Mouse (Mus musculus): ENCODE results near the gene Prkcq. TPM values are rescaled to one million over a fixed set of nuclear protein-coding genes. Genes with fewer than 3 reads are reported as not detected.

The Prkcq gene
- polyA plus RNA-seq, 1 experiment = 5.1 TPM

- Histone ChIP-seq H3K4me3 (ENCODE audit: insufficient read depth, low read depth, low read length) (no peak overlapping the region), H3K4me1 (ENCODE audit: control insufficient read depth, insufficient read depth, low read length) (no peaks in the 10 kb centered on the region; the same call in 1 of the 2 replicates), H3K27me3 (replicated peaks; ENCODE audit: control insufficient read depth, insufficient read depth, low read length) (no peaks in the 10 kb centered on the region), H3K36me3 (ENCODE audit: control insufficient read depth, insufficient read depth, low read length) (no peaks in the 10 kb centered on the region), H3K27ac (ENCODE audit: insufficient read depth, low read depth, low read length) (no peak overlapping the region)
- 89% methylated on average over 5 of the region's 5 CpGs for WGBS
- TF ChIP-seq POLR2A (IDR thresholded peaks at IDR 0.05; ENCODE audit: low read depth, low read length) (no peak), CTCF (conservative IDR thresholded peaks at IDR 0.05; ENCODE audit: insufficient read depth, insufficient read length, low read depth, low read length) (no peak)
- DNase-seq = no peak
Observed at GRCm38 (mm10) chr2:11194732-11195340, 22.9 kb downstream of the Prkcq start.

- Histone ChIP-seq H3K36me3 (ENCODE audit: control insufficient read depth, insufficient read depth, low read length) (no peaks in the 10 kb centered on the region), H3K27me3 (replicated peaks; ENCODE audit: control insufficient read depth, insufficient read depth, low read length) (no peaks in the 10 kb centered on the region), H3K27ac (ENCODE audit: insufficient read depth, low read depth, low read length) (no peak overlapping the region), H3K4me3 (ENCODE audit: insufficient read depth, low read depth, low read length) (no peak overlapping the region), H3K4me1 (ENCODE audit: control insufficient read depth, insufficient read depth, low read length) (no peaks in the 10 kb centered on the region; the same call in 1 of the 2 replicates)
- TF ChIP-seq POLR2A (IDR thresholded peaks at IDR 0.05; ENCODE audit: low read depth, low read length) (no peak), CTCF (conservative IDR thresholded peaks at IDR 0.05; ENCODE audit: insufficient read depth, insufficient read length, low read depth, low read length) (no peak)
- no peak for DNase-seq
- WGBS = 80% methylated on average over 2 of the region's 2 CpGs
Observed at GRCm38 (mm10) chr2:11196071-11196470, 24.2 kb downstream of the Prkcq start.

- no peak for DNase-seq
- Histone ChIP-seq H3K36me3 (ENCODE audit: control insufficient read depth, insufficient read depth, low read length) (no peaks in the 10 kb centered on the region), H3K27me3 (replicated peaks; ENCODE audit: control insufficient read depth, insufficient read depth, low read length) (no peaks in the 10 kb centered on the region), H3K4me1 (ENCODE audit: control insufficient read depth, insufficient read depth, low read length) (no peaks in the 10 kb centered on the region; the same call in 1 of the 2 replicates), H3K27ac (ENCODE audit: insufficient read depth, low read depth, low read length) (no peak overlapping the region), H3K4me3 (ENCODE audit: insufficient read depth, low read depth, low read length) (no peak overlapping the region)
- WGBS = 74% methylated on average over 5 of the region's 5 CpGs
- no peak for TF ChIP-seq POLR2A (IDR thresholded peaks at IDR 0.05; ENCODE audit: low read depth, low read length)
- TF ChIP-seq CTCF (conservative IDR thresholded peaks at IDR 0.05; ENCODE audit: insufficient read depth, insufficient read length, low read depth, low read length) = no peak
Observed at GRCm38 (mm10) chr2:11196952-11197559, 25.1 kb downstream of the Prkcq start.

DNA sequence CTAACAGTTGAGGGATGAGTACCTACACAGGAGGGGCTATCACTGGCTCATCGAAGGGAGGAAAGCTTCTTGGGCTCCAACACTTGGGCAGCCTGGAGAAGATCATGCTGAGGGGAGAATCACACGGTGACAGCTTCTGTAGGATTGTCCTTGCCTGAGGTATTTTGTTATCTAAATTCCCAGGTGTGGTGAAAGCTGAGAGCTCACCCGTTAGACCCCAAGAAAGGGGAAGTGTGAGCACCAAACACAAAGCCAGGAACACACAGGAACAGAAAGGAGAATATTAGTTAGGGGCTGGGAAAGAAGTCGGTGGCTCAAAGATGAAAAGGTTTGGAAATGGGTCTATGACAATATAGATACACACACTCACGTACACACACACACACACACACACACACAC, 27.7 kb downstream of the Prkcq start:
- TF ChIP-seq POLR2A (IDR thresholded peaks at IDR 0.05; ENCODE audit: low read depth, low read length) (no peak), CTCF (conservative IDR thresholded peaks at IDR 0.05; ENCODE audit: insufficient read depth, insufficient read length, low read depth, low read length) (no peak)
- H3K27ac ChIP-seq (ENCODE audit: insufficient read depth, low read depth, low read length) = no peak overlapping the region
- no peak for DNase-seq
- H3K36me3 ChIP-seq (ENCODE audit: control insufficient read depth, insufficient read depth, low read length) = no peaks in the 10 kb centered on the region
- no peaks in the 10 kb centered on the region for H3K27me3 ChIP-seq (replicated peaks; ENCODE audit: control insufficient read depth, insufficient read depth, low read length)
- H3K4me1 ChIP-seq (ENCODE audit: control insufficient read depth, insufficient read depth, low read length) = no peaks in the 10 kb centered on the region
- 83% methylated on average over 5 of the region's 5 CpGs for WGBS
- H3K4me3 ChIP-seq (ENCODE audit: insufficient read depth, low read depth, low read length) = no peak overlapping the region

DNA sequence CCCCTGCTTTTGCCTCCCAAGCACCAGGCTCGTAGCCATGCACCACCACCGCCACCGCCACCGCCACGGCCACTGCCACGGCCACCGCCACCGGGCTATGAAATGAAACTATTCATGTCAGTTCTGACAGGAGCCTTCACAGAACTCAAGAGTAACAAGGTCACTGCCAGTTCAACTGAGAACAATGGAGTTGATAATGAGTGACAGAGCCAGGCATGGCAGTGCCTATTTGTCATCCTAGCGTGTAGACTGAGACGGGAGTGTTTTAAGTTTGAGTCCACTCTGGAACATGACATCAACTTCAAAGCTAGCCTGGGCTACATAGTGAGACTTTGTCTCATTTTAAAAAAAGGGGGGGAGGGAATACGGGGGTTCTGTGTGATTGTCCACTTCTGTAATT, 30.9 kb downstream of the Prkcq start:
- TF ChIP-seq CTCF (conservative IDR thresholded peaks at IDR 0.05; ENCODE audit: insufficient read depth, insufficient read length, low read depth, low read length) = no peak
- no peak for TF ChIP-seq POLR2A (IDR thresholded peaks at IDR 0.05; ENCODE audit: low read depth, low read length)
- no peak overlapping the region for H3K27ac ChIP-seq (ENCODE audit: insufficient read depth, low read depth, low read length)
- no peaks in the 10 kb centered on the region for H3K36me3 ChIP-seq (ENCODE audit: control insufficient read depth, insufficient read depth, low read length)
- no peak for DNase-seq
- H3K4me1 ChIP-seq (ENCODE audit: control insufficient read depth, insufficient read depth, low read length) = no peaks in the 10 kb centered on the region
- 95% methylated on average over 11 of the region's 11 CpGs for WGBS
- no peaks in the 10 kb centered on the region for H3K27me3 ChIP-seq (replicated peaks; ENCODE audit: control insufficient read depth, insufficient read depth, low read length)
- H3K4me3 ChIP-seq (ENCODE audit: insufficient read depth, low read depth, low read length) = no peak overlapping the region

DNA sequence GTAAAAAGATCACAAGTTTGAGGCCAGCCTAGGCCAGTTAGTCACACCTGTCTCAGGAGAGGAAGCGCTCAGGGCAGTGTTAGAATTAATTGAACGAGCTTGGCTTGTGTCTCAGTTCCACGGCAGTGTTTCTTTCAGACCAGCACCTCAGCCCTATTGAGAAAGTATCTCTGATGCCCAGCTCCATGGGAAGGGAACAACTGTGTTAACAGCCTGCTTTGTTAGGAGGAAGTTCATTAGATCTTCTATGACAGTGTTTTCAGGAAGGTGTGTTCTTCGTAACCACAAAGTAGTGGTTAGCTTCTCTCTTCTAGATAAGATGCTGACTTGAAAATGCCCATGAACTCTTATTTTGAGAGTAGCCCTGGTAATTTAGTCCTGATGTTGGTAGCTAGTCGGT, 31.4 kb downstream of the Prkcq start:
- TF ChIP-seq CTCF (conservative IDR thresholded peaks at IDR 0.05; ENCODE audit: insufficient read depth, insufficient read length, low read depth, low read length) (no peak), POLR2A (IDR thresholded peaks at IDR 0.05; ENCODE audit: low read depth, low read length) (no peak)
- Histone ChIP-seq H3K27ac (ENCODE audit: insufficient read depth, low read depth, low read length) (no peak overlapping the region), H3K36me3 (ENCODE audit: control insufficient read depth, insufficient read depth, low read length) (no peaks in the 10 kb centered on the region), H3K4me3 (ENCODE audit: insufficient read depth, low read depth, low read length) (no peak overlapping the region), H3K4me1 (ENCODE audit: control insufficient read depth, insufficient read depth, low read length) (no peaks in the 10 kb centered on the region), H3K27me3 (replicated peaks; ENCODE audit: control insufficient read depth, insufficient read depth, low read length) (no peaks in the 10 kb centered on the region)
- no peak for DNase-seq
- WGBS = 76% methylated on average over 5 of the region's 5 CpGs

- Histone ChIP-seq H3K4me1 (ENCODE audit: control insufficient read depth, insufficient read depth, low read length) (no peaks in the 10 kb centered on the region), H3K4me3 (ENCODE audit: insufficient read depth, low read depth, low read length) (no peak overlapping the region), H3K36me3 (ENCODE audit: control insufficient read depth, insufficient read depth, low read length) (no peaks in the 10 kb centered on the region), H3K27ac (ENCODE audit: insufficient read depth, low read depth, low read length) (no peak overlapping the region), H3K27me3 (replicated peaks; ENCODE audit: control insufficient read depth, insufficient read depth, low read length) (no peaks in the 10 kb centered on the region)
- DNase-seq = no peak
- WGBS = 81% methylated on average over 5 of the region's 5 CpGs
- no peak for TF ChIP-seq POLR2A (IDR thresholded peaks at IDR 0.05; ENCODE audit: low read depth, low read length)
Observed at GRCm38 (mm10) chr2:11204232-11204631, 32.3 kb downstream of the Prkcq start.

All from kidney, adult 2 months (tissue).